Comparison of ENCODE assay signal across 15 mouse cellular contexts in genomic region chr2:149737837-149738236, GRCm38 (mm10).
DNase-seq lines count a peak whose midpoint lies in the region; ATAC-seq lines count a peak whose summit lies in the region.
"Had no signal": no experiment of that assay in that cellular context is flagged by ENCODE, and none has a peak within 500 bp of the region (broad histone marks: within the 10 kb centered on the region; RNA-seq: fewer than 3 reads in every experiment).

No protein-coding gene starts in this region.

- no peaks in the 10 kb centered on the region for H3K27me3 ChIP-seq in hindbrain, embryonic 11.5 days (ENCODE audit: control insufficient read depth, insufficient read depth, low read length)
- H3K27me3 ChIP-seq in hindbrain, embryonic 10.5 days (ENCODE audit: insufficient read depth, poor library complexity, severe bottlenecking) = no peaks in the 10 kb centered on the region
- no peaks in the 10 kb centered on the region for H3K27me3 ChIP-seq in neural tube, embryonic 12.5 days (replicated peaks)
- H3K27me3 ChIP-seq in neural tube, embryonic 15.5 days (replicated peaks) = no peaks in the 10 kb centered on the region
- no peaks in the 10 kb centered on the region for H3K27me3 ChIP-seq in neural tube, embryonic 14.5 days (ENCODE audit: control insufficient read depth, insufficient read depth, low read length)
- H3K27me3 ChIP-seq: embryonic facial prominence, embryonic 13.5 days; forebrain, embryonic 13.5 days; heart, embryonic 15.5 days; liver, embryonic 13.5 days had no signal

- peak; percentile 46; the same call in 1 of the 2 replicates for ATAC-seq in hindbrain, embryonic 11.5 days (ENCODE audit: low FRiP score)
- ATAC-seq in neural tube, embryonic 12.5 days (ENCODE audit: low FRiP score, low read depth) = peak; percentile 61; the same call in 1 of the 2 replicates
- ATAC-seq in neural tube, embryonic 15.5 days (ENCODE audit: low FRiP score) = no peak
- ATAC-seq in neural tube, embryonic 14.5 days (ENCODE audit: low read depth) = peak; percentile 58; the same call in 1 of the 2 replicates

- no peaks in the 10 kb centered on the region for H3K4me1 ChIP-seq in hindbrain, embryonic 11.5 days (replicated peaks; ENCODE audit: control insufficient read depth, insufficient read depth, low read length)
- H3K4me1 ChIP-seq in hindbrain, embryonic 10.5 days (replicated peaks) = no peaks in the 10 kb centered on the region
- no peaks in the 10 kb centered on the region for H3K4me1 ChIP-seq in neural tube, embryonic 12.5 days
- H3K4me1 ChIP-seq in neural tube, embryonic 15.5 days = no peaks in the 10 kb centered on the region; the same call in 1 of the 2 replicates
- H3K4me1 ChIP-seq in neural tube, embryonic 14.5 days (ENCODE audit: control insufficient read depth, insufficient read depth, low read length) = no peaks in the 10 kb centered on the region
- H3K4me1 ChIP-seq: embryonic facial prominence, embryonic 13.5 days; heart, embryonic 15.5 days; liver, embryonic 13.5 days had no signal

- H3K9ac ChIP-seq in hindbrain, embryonic 11.5 days (ENCODE audit: low read depth, low read length) = no peak overlapping the region
- no peak overlapping the region for H3K9ac ChIP-seq in neural tube, embryonic 12.5 days
- H3K9ac ChIP-seq in neural tube, embryonic 15.5 days (replicated peaks) = no peak overlapping the region
- no peak overlapping the region for H3K9ac ChIP-seq in neural tube, embryonic 14.5 days (replicated peaks; ENCODE audit: low read depth, low read length)
- H3K9ac ChIP-seq: embryonic facial prominence, embryonic 13.5 days; forebrain, embryonic 13.5 days; heart, embryonic 15.5 days; liver, embryonic 13.5 days had no signal

- no peak overlapping the region for H3K27ac ChIP-seq in hindbrain, embryonic 11.5 days (ENCODE audit: low read depth, low read length)
- H3K27ac ChIP-seq in hindbrain, embryonic 10.5 days = no peak overlapping the region
- H3K27ac ChIP-seq in neural tube, embryonic 12.5 days = no peak overlapping the region
- no peak overlapping the region for H3K27ac ChIP-seq in neural tube, embryonic 15.5 days (replicated peaks)
- H3K27ac ChIP-seq in neural tube, embryonic 14.5 days (ENCODE audit: low read depth, low read length) = no peak overlapping the region
- H3K27ac ChIP-seq: embryonic facial prominence, embryonic 13.5 days; forebrain, embryonic 13.5 days; heart, embryonic 15.5 days; liver, embryonic 13.5 days had no signal

- DNase-seq in hindbrain, embryonic 11.5 days (ENCODE audit: low spot score) = no peak
- no peak for DNase-seq in hindbrain, embryonic 10.5 days (ENCODE audit: low spot score)
- DNase-seq in layer of hippocampus, adult 18-20 months (ENCODE audit: low spot score in 2 of 2) = peak; percentile 9 to 76
- DNase-seq in thymus, postnatal 4 days = no peak
- DNase-seq in adrenal gland, adult (ENCODE audit: inconsistent age in 2 of 2, low spot score in 1 of 2) = no peak
- DNase-seq: adrenal gland, postnatal 10 days; gastrocnemius, postnatal 14 days; liver, embryonic 13.5 days; lung, postnatal 36 days had no signal

- no peak overlapping the region for H3K4me2 ChIP-seq in hindbrain, embryonic 11.5 days (replicated peaks; ENCODE audit: low read depth, low read length)
- H3K4me2 ChIP-seq in neural tube, embryonic 12.5 days (replicated peaks) = no peak overlapping the region
- no peak overlapping the region for H3K4me2 ChIP-seq in neural tube, embryonic 15.5 days
- no peak overlapping the region for H3K4me2 ChIP-seq in neural tube, embryonic 14.5 days (ENCODE audit: low read depth, low read length)
- H3K4me2 ChIP-seq: embryonic facial prominence, embryonic 13.5 days; forebrain, embryonic 13.5 days; heart, embryonic 15.5 days; liver, embryonic 13.5 days had no signal

- no peaks in the 10 kb centered on the region for H3K36me3 ChIP-seq in hindbrain, embryonic 11.5 days (ENCODE audit: control insufficient read depth, insufficient read depth, low read length)
- H3K36me3 ChIP-seq in hindbrain, embryonic 10.5 days = no peaks in the 10 kb centered on the region
- H3K36me3 ChIP-seq in neural tube, embryonic 12.5 days = no peaks in the 10 kb centered on the region
- no peaks in the 10 kb centered on the region for H3K36me3 ChIP-seq in neural tube, embryonic 15.5 days
- H3K36me3 ChIP-seq in neural tube, embryonic 14.5 days (ENCODE audit: control insufficient read depth, insufficient read depth, low read length) = no peaks in the 10 kb centered on the region
- H3K36me3 ChIP-seq: embryonic facial prominence, embryonic 13.5 days; heart, embryonic 15.5 days; liver, embryonic 13.5 days had no signal

- 69% methylated on average over 2 of the region's 2 CpGs for WGBS in hindbrain, embryonic 11.5 days
- WGBS in hindbrain, embryonic 10.5 days = 69% methylated on average over 2 of the region's 2 CpGs
- WGBS in neural tube, embryonic 12.5 days = 46% methylated on average over 2 of the region's 2 CpGs
- whole genome bisulfite sequencing in neural tube, embryonic 15.5 days = 22% methylated on average over 2 of the region's 2 CpGs
- 27% methylated on average over 2 of the region's 2 CpGs for WGBS in neural tube, embryonic 14.5 days

- H3K9me3 ChIP-seq in hindbrain, embryonic 11.5 days (ENCODE audit: control insufficient read depth, low read length) = no peaks in the 10 kb centered on the region
- no peaks in the 10 kb centered on the region for H3K9me3 ChIP-seq in hindbrain, embryonic 10.5 days
- no peaks in the 10 kb centered on the region for H3K9me3 ChIP-seq in neural tube, embryonic 12.5 days
- H3K9me3 ChIP-seq in neural tube, embryonic 15.5 days (replicated peaks) = no peaks in the 10 kb centered on the region
- no peaks in the 10 kb centered on the region for H3K9me3 ChIP-seq in neural tube, embryonic 14.5 days (ENCODE audit: control insufficient read depth, low read length)
- H3K9me3 ChIP-seq: embryonic facial prominence, embryonic 13.5 days; forebrain, embryonic 13.5 days; heart, embryonic 15.5 days; liver, embryonic 13.5 days had no signal

- no peak overlapping the region for H3K4me3 ChIP-seq in hindbrain, embryonic 11.5 days (ENCODE audit: low read depth, low read length)
- no peak overlapping the region for H3K4me3 ChIP-seq in hindbrain, embryonic 10.5 days
- no peak overlapping the region for H3K4me3 ChIP-seq in neural tube, embryonic 12.5 days
- no peak overlapping the region for H3K4me3 ChIP-seq in neural tube, embryonic 15.5 days (replicated peaks)
- H3K4me3 ChIP-seq in neural tube, embryonic 14.5 days (ENCODE audit: low read depth, low read length) = no peak overlapping the region
- H3K4me3 ChIP-seq: embryonic facial prominence, embryonic 13.5 days; forebrain, embryonic 13.5 days; heart, embryonic 15.5 days; liver, embryonic 13.5 days had no signal

Comparison
In these comparisons a context has a peak if more than half of its experiments do, and no peak if none do; other contexts are left out.
1. DNase-seq: peak in layer of hippocampus, adult 18-20 months (2 of 2); none in hindbrain, embryonic 11.5 days (single experiment), hindbrain, embryonic 10.5 days (single experiment), thymus, postnatal 4 days (single experiment) and adrenal gland, adult (0 of 2).